Mouse (Mus musculus): ENCODE measurements at regions not wholly inside any gene's neighbourhood (a gene's known extent, or its start where the extent isn't known, plus 50 kb on each side); places are given as distances from the start of the nearest gene placed in this dataset.

DNA sequence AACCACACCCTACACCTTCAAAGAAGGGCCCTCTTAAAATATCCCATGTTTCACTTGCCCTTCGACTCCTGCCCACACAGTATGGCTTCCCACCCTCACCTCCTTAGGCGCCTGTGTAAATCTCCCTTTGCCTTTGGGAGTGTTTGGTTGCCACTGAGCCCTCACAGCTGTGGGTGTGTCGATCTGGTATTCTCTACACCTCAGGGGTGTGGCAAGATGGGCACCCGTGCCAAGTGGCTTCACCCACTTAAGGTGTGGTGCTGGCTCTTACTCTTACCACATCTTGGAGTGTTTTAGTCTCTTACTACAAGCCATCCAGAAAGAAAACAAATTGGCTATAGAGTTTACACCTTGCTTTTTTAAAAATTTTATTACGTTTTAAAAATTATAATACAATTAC, 205.3 kb upstream of the Prdm1 start:
- TF ChIP-seq POLR2A (IDR thresholded peaks at IDR 0.05; ENCODE audit: control insufficient read depth, low read depth, low read length) = no peak
- no peak for TF ChIP-seq CTCF (IDR thresholded peaks at IDR 0.05; ENCODE audit: control insufficient read depth, insufficient read depth, insufficient replicate concordance, low read depth, low read length)

All from testis, adult 2 months (tissue).